Mouse (Mus musculus): ENCODE measurements around the gene Sox11.

The Sox11 gene

GRCm38 (mm10) chr12:27341871-27342690 lies at the start of gene Sox11:
Gene Sox11 (minus strand): TSS chr12:27342574.
- no peak for DNase-seq

DNA sequence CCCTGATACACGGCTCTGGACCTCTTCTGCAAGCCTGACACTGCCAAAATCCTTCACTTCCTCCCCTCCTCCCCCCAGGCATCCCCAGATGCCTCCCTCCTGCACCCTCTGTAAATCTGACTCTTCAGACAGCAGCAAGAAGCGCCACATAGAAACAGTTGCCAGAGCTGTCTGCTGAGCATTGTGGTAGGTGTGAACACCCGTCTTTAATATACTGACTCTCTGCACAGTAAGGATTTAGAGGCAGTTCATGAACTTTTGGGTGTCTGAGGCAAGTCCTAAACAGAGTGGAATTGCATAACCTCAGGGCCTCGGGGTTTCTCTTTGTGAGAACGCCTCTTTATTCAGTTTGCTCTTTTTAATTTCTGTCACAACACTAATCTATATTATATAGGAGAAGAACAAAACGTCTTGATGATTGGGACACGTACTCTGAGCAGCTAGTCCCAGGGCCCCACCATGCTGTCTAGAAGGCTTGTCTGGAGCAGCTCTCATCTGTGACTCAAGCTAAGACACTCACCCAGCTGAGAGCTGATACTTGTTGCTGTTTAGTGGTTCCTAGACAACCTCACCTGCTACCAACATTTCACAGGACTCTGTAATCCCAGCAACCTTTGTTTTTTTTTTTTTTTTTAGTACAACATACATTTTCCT lies 49.4 kb upstream of the Sox11 start:
- DNase-seq: no peak

DNA sequence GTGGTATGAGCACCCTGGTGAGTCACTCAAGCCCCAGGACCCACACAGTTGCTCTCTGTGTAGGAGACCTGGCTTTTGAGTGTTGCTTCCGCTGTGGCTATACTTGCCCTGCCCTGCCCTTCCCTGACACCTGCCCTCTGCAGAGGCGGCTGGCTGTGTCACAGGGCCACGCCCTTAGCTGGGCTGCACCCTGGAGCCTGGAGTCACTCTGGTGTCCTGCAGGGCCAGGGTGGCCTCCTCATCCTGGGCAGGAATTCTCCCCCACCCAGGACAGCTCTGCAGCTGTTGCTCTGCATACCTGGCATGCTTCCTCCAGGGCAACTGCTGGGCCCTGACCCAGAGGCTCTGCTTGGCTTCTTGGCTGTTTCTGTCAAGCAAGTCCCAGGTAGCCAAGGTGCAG lies 48.1 kb upstream of the Sox11 start:
- DNase-seq: no peak

DNA sequence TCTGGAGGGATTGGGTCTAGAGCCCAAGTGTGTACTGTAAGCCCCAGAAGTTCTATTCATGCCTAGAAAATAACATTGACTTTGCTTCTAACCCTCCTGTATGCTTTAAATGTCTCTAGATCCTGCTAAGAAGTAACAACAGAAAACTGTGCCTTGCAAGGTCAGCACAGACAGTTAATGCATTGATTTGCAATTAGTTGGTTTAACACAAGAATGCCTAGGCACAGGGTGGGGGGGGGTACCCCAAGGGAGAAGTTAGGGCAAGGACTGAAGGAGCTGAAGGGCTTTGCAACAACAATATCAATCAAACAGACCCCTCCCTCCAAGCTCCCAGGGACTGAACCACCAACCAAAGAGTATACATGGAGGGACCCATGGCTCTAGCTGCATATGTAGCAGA lies 47.1 kb upstream of the Sox11 start:
- DNase-seq: no peak

DNA sequence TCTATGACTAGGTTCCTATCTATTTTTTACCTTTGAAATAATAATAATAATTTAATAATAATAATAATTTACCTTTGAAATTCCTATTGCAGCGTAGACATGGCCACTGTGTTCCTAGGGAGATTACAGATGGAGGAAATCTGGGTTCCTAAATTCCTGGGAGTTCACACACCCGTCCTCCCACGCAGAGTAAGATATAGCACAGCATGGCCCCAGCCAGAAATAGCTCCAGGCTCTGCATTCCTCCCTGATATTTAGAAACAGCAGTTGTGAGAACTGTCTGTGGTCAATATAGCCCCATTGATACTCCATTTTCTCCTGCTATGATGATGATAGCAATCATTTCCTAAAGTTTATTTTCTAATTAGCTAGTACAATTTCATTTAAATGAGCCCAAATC lies 30.1 kb upstream of the Sox11 start:
- no peak for DNase-seq

GRCm38 (mm10) chr12:27370756-27371155 lies 28.4 kb upstream of the Sox11 start:
- DNase-seq: no peak

DNA sequence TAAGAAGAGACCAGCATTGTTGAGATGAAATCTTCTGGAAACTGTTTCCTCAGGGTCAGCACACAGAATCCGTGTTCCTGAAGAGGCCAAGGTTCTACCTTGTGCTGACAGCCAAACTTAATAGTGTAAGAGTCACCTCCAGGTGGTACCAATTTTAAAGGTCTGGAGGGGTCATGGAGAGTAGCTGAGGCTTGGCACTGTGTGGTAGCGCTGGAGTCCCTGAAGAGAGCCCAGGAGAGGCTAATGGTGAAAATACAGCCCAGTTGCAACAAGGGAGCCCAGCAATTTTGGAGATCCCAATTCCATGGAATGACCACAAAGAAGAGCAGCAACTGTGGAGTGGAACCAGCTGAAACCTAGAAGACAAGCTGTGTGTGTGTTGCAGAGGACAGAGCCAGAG lies 25.1 kb upstream of the Sox11 start:
- DNase-seq: no peak

DNA sequence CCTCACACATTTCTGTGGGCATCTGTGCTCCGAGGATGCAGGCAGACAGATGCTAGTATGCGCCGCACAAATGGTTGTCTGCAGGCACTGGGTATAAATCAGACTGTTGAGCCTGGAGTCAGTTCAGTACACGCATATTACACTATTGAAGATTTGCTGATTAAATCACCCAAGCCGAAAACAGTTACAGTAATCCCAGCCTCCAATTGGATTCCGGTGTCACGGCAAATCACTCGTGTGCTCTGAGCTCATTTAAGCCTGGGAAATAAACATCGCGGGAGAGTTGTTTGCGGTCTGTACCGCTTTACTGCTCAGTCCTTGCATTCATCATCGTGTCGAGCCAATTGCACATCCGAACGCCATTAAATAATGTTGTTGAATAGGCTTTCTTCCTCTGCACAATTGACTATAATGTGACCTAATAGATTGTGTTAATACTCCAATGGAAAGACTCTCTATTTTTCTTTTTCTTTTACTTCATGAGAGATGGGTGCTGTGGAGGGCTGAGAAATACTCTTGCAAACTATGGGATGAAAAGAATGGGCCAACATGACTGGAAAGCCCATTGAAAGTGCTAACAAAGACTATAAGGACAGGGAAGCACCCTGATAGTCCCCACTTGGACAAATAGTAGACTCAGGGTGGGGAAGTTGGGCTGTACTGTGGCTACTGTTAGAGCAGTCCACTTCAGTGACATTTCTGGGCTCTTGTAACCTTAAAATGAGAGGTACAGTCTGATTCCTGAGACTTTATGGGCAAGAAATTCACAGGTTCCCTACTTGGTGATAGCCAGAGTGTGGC lies 21.7 kb upstream of the Sox11 start:
- no peak for DNase-seq

- DNase-seq: no peak
Measured at GRCm38 (mm10) chr12:27357076-27357637, 14.8 kb upstream of the Sox11 start.

DNA sequence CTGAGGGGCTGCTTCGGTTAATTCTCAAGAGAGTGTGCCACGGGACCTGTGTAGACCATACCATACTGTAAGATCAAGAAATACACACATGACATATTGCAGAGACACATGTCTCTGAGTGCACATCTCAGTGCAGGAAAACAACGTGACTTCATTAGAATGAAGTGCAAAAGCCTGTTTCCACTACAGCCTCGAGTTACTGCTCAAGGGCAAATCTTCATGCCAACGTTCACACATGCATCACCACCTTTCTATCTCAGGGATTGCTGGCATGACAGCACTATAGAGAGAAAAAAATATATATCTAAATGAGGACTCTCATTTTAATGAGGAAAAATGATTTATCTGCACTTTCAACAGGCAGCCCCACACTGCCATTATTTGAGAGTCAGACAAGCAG lies 14.2 kb upstream of the Sox11 start:
- DNase-seq: no peak

DNA sequence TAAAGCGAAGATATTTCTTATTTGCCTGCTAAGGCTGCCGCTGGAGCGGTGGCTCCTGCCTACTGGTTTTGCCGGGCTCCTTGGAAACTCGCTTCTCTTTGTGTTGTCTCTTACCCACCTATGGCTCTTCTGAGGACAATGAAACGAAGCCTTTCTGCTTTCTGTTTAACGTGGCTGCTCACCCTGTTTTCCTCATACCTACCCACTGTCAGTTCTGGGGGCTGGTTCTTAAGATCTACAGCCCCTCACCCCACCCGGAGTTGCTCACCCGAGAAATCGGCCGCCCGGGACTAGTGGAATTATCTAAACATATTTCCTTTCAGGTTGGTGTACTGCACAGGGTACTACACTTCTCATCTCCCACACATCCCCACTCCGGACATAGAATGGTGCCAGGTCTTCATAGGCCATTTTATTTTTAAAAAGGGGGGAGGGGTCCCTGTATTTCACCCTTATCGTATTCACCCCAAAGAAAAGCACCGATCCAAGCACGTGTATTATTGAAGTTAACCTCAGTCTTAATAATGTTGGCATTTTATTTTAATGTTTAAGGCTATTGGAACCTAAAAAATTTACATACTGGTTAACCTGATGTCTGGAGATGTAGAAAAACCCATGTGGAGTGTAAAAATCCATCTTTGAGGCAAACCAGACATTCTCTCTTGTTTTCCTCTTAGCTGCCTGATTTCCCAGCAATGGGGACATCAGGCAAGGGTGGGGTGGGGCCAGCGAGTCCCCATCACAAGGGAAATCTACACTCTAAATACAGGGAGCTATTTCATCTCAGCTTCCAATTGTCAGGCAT lies 1.4 kb upstream of the Sox11 start:
- no peak for DNase-seq

DNA sequence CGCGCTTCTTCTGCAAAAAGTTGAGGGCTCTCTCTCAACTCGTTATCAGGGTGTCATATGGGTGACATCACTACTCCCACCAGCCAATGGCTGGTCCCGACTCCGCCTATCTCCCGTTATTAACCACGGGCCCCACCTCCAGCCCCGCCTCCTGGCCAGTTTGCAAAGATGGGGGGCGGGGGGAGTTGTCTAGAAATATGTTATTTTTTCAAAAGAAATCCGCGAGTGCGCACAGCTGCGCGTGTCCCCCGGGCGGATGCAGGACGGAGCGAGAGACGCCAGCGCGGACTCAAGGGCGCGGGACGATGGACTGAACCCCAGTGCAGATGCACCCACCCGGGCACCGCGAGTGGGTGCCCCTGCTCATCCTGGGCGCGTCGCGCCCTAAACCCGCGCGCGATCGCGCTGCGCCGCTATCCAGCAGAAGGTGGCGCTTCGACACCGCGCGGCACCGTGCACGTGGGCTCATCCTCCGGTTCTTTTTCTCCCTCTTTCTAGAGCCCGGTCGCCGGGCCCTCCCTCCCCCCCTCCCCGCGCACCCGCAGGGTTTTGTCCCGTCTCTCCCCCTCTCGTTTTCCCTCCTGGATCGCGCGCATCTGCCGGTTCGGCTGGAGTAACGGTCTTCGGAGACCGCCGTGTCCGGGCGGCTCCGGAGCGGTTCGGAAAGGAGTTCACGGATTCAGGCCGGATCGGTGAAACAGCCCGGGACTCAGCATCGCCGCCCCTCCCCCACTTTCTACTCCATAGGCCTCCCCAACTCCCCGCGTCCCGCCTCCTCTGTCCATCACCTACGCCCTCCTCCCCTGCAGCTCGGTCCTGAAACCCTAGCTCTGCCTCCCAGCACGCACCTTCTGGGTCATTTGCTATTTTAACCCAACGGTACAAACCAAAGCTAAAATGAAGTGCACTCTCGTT lies 574 bp upstream of the Sox11 start:
- peak; percentile 50 for DNase-seq

- DNase-seq: no peak
Measured at GRCm38 (mm10) chr12:27341130-27341870, 1.1 kb downstream of the Sox11 start.

DNA sequence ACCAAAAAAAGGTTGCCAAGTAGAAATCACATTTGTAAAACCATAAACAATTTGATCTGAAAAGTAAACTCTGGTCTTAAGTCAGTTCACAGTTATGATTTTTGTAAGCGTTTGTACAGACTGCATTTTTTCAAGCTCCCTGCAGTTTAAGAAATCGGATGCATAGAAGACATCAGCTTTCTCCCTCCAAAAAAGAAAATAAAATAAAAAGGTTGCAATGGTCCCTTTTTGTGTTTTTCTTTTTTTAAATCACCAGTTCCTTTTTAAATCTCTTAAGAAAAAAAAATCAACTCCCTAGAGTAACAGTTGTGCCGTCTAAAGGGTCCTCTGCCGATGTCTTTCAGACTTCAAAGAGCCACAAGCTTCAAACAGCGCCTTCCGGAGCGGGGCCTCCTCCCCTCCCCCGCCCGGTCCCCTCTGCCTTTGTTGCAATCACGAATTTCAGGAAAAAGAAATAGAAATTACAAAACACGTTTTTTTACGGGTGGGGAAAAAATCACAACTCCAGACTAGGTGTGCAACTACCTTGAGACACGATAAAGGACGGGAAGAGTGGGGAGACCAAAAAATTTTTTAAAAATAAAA lies 1.8 kb downstream of the Sox11 start:
- DNase-seq: no peak

- DNase-seq: no peak
Measured at GRCm38 (mm10) chr12:27339171-27339751, 3.1 kb downstream of the Sox11 start.

DNA sequence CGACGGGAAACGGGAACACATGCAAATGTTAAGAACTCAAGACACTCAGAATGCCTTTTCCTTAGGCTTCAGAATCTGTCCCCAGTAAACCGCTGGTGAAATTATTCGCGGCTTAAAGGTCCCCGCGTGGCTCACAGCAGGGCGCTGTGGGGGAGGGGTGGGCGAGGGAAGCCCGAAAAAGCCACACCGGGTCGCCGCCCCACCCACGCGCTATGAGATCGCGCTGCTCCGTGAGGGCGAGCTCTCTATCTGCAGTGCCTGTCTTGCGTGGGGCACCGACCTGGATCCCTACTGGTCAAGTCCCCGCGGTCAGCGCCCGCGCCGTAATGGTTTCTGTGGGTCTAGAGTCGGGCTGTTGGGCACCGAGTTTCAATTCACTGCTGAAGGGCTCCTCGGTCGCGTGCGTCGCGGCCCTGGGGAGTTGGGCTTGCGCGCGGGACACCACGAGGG lies 3.6 kb downstream of the Sox11 start:
- no peak for DNase-seq

DNA sequence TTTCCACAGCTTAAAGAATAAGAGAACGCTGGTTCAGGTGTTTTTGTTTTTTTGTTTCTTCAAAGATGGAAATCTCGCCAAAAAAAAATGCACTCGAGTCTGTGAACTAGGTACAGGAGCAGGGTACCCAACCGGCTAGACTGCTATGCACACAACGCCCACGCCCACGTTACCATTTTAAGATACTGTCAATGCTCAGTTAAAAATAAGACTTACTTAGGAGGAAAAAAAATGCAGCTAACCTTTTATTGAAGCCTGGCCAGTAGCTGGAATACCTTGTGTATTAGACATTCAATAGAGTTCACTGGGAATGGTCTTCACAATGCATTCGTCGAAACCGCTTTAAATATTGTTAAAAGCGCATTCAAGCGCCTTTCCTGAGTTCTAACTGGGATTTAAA lies 4.3 kb downstream of the Sox11 start:
- DNase-seq: no peak

GRCm38 (mm10) chr12:27337482-27337881 lies 4.9 kb downstream of the Sox11 start:
- DNase-seq: no peak

GRCm38 (mm10) chr12:27336801-27337200 lies 5.6 kb downstream of the Sox11 start:
- no peak for DNase-seq

- no peak for DNase-seq
Measured at GRCm38 (mm10) chr12:27336336-27336735, 6.0 kb downstream of the Sox11 start.

Measured in cerebellum, adult 9-10 months (tissue).